Mouse (Mus musculus) ES-E14 (cell line): ENCODE results near the gene Plet1.

Experiments used
- MAFK ChIP-seq: IDR thresholded peaks from 2 replicates; pipeline ENCODE4 v1.6.1; 2014; ENCODE audit warnings: mild to moderate bottlenecking, low read depth, low read length, inconsistent platforms; ENCODE audit not compliant: insufficient read depth
- ZC3H11A ChIP-seq: IDR thresholded peaks from 2 replicates; pipeline ENCODE4 v1.6.1; 2012; ENCODE audit warnings: low read depth, mild to moderate bottlenecking, inconsistent platforms, low read length, borderline replicate concordance

- TF ChIP-seq MAFK (no peak), ZC3H11A (0 out of 2 replicates have a peak, but pooled peaks have one; percentile 41)
Measured at GRCm38 (mm10) chr9:50528293-50528892, 34.1 kb downstream of the Plet1 start, which contains the start of gene Pts.
